ENCODE assay signal across 17 mouse cellular contexts in genomic region chr1:80950406-80950805, GRCm38 (mm10).
DNase-seq lines count a peak whose midpoint lies in the region; ATAC-seq lines count a peak whose summit lies in the region.
"Had no signal": no experiment of that assay in that cellular context is flagged by ENCODE, and none has a peak within 500 bp of the region (broad histone marks: within the 10 kb centered on the region; RNA-seq: fewer than 3 reads in every experiment).

No protein-coding gene starts in this region.

- peak; percentile 54 for ATAC-seq in megakaryocyte-erythroid progenitor cell, adult 5-6 weeks (replicated peaks; ENCODE audit: low FRiP score, low TSS enrichment, poor library complexity, severe bottlenecking)
- ATAC-seq: hindbrain, embryonic 16.5 days had no signal

- DNase-seq in cerebellum, postnatal 25 days, result peak; percentile 23 to 60
- DNase-seq in cerebellum, adult 11 months, result no peak
- DNase-seq in kidney, postnatal 10 days, result peak; percentile 31
- DNase-seq in kidney, adult 11 months, result no peak
- DNase-seq in right cerebral cortex, postnatal 14 days, result peak; percentile 9
- DNase-seq in right cerebral cortex, adult 2 months (ENCODE audit: low spot score in 2 of 2), result no peak
- DNase-seq in T-cell, adult 2 months (ENCODE audit: low spot score), result no peak
- DNase-seq: B cell, adult 2 months; gastrocnemius, postnatal 25 days; heart, postnatal 14 days; kidney, adult 18-20 months; layer of hippocampus, adult 9-11 months; lung, adult 18-20 months; lung, postnatal 4 days; spleen, adult 18-20 months had no signal

Comparison
In these comparisons a context has a peak if more than half of its experiments do, and no peak if none do; other contexts are left out.
1. DNase-seq: peak in cerebellum, postnatal 25 days (2 of 2), kidney, postnatal 10 days (single experiment) and right cerebral cortex, postnatal 14 days (single experiment); none in cerebellum, adult 11 months (single experiment), kidney, adult 11 months (single experiment), right cerebral cortex, adult 2 months (0 of 2) and T-cell, adult 2 months (single experiment).